Mouse (Mus musculus) megakaryocyte, adult 5-6 weeks (primary cell): ENCODE measurements at regions not wholly inside any gene's neighbourhood (a gene's known extent, or its start where the extent isn't known, plus 50 kb on each side); places are given as distances from the start of the nearest gene placed in this dataset.

Experiments used
- ATAC-seq: 2 replicates; pipeline ENCODE4 v1.8.0; 2016; ENCODE audit warnings: mild to moderate bottlenecking, inconsistent platforms; ENCODE audit not compliant: poor library complexity, severe bottlenecking

DNA sequence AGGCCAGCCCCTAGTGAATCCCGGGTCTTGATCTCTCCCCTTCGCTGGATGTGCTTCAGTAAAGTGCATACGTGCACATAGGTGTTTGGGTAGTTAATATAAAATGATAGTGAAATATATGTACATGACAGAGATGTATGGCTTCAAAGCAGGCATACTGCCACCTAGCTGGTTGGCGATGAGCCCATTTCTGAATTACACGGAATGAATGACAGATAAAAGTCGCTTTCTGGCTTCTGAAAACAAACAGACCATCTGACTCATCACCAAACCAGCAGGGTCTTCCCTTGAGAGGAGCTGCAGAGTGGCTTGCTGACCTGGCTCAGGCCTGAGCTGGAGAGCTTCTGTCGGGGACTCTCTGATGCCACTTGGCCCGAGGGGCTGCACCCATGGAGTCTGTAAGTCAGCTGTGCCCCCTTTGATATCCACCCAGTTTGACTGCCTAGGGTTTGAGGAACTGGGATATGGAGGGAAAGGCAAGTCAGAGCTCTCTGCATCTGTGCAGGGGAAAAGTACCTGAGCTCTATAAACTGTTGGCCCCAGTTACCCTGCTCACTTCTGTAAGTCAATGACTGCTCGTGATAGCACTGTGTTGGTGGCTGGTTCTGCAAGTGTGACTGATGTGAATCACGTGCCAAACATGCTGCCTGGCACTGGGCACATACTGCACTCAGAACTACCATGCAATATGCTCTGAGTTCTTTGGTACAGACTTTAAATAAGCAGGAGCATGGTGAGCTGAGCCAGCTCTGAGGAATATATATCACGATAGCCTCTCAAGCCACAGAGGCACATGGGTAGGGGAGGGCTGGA is 240.8 kb downstream of the Cxcl12 start:
- ATAC-seq, result no peak

DNA sequence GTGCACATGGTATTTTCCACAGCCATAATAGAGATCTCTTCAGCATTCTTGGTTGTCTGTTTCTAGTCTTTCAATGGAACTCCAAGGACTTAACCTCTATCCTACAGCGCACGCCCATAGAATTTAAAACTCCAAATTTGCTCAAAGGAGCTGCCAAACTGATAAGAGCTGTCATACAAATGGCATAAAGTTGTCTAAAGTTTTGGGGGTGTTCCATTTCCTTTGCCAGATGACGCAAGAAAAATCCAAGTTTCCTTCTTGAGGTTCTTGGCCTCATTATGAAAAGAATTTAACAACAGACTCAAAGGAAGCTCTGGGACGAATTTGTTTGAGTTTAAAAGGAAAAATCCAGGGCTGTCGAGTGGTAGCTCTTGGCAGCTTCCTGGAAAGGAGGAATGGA is 246.6 kb downstream of the Cxcl12 start:
- ATAC-seq, result no peak

DNA sequence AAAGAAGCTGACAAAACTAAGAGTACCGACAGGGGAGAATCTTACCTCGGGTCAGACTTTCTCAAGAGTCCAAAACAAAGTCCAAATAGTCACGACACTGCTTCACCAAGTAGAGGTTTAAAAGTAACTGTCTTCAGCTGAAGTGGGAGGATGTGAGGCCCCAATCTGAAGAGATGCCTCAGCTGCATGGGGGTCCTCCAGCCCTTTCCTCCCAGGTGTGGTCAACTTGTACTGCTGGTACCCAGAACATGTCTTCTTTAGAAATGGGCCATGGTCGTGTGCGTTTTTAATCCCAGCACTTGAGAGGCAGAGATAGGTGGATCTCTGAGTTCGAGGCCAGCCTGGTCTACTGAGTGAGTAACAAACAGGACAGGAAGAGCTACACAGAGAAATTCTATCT is 247.6 kb downstream of the Cxcl12 start:
- ATAC-seq, result no peak

DNA sequence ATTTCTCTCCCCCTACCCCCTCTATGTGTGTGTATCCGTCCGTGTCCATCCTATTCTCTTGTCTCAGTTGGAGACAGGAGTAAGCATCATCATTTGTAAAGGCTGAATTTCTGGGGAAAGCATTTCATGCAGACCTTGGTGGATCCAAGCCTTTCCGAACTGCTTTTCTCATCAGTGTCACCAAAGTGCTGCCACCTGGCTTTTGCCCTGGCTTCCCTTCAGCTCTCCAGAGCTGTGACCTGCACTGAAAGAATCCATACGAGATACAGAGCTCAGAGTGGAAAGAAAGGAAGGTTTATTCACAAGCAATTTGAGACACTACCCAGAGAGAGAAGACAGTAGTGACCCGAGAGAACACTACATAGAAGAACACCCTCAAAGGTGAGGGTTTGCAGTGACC is 248.1 kb downstream of the Cxcl12 start:
- no peak for ATAC-seq

DNA sequence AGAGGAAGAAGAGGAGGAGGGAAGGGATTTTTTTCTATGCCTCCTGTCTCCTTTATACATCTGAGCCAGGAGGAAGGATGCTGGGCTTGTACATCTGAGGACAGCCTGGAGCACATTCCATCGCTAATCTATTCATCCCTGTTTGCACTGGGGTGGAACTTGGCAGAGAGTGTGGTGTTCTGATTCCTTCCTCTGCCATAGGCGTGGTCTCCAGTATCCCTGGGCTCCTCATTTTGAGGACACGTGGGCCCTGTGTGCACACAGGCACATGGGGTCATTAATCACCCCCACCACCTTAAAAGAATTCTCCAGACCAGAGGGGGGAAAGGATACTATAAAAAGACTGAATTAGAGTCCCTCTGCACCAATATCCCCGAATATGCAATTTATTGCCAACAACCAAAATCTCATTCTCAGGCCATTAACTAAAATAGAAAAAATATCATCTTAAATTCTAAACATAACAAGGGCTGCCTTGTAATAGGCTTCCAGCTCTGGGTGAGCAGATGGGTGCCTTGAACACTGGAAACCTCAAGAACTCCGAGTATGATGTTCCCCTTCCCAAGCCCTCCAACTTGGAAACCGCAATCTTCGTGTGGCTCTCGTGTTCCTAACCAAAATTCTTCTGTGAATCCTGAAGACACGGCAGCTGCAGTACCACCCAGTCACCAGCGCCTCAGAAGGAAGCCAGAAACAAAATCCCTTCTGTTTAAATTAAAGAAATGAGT is 254.7 kb downstream of the Cxcl12 start:
- no peak for ATAC-seq

DNA sequence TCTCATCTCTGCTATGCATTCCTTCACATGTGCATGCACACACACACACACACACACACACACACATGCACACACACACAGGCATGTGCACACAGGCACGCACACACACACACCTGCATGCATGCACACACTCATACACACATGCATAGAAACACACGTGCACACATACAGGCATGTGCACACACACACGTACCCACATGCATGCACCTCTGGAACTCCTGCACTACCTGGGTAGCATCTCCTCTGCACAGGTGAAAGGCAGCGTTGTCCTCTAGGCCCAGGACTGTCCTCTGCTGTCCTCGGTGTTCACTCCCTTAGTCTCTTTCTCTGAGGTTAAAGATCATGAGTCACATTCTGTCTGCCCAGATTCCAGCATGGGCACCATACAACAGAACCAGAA is 258.0 kb downstream of the Cxcl12 start:
- no peak for ATAC-seq

GRCm38 (mm10) chr6:117427351-117428142 is 259.2 kb downstream of the Cxcl12 start:
- peak; percentile 18 for ATAC-seq

GRCm38 (mm10) chr6:117428441-117428840 is 260.1 kb downstream of the Cxcl12 start:
- no peak for ATAC-seq

DNA sequence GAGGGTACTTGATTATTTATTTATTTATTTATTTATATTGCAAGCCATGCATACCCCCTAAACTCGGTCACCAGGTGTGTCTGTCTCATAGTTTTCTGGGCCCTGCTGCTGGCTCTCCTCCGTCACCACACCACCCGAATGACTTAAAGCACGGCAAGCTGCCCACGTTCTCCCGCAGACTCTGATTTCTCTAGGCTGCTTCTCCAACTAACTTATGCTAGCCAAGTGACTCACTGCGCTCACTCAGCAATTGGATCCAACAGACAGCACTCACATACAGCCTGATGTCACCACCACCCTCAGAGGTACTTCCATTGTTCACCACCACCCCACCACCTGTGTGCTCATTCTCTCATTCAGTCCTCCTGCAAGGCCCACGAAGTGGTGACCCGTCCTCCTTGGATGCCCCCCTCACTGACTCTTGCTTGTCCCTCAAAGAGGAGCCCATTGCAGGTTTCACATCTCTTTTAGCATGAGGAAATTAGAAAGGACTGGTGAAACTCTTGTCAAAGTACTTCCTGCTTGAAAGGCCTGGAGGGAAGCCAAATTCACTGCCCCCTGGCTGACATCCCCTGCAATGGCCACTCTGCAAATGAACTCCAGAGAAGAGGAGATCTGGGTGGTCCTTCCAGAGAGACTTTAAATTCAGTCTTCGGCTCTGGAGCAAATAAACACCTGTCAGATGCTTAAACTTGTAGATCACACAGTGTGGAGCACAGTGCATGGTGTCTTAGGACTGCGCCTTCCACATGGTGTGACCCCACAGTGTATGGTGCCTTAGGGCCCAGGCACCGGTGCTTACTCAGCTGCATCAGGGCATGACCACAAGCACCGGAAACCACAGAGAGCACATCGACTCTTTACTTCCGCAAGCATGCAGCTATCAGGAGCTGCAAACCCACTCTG is 262.8 kb downstream of the Cxcl12 start:
- ATAC-seq, result peak; percentile 88

- ATAC-seq, result no peak
These were observed 268.5 kb downstream of the Cxcl12 start for GRCm38 (mm10) chr6:117436851-117437250.

- peak; percentile 26 for ATAC-seq
These were observed 269.2 kb downstream of the Cxcl12 start for GRCm38 (mm10) chr6:117437411-117438101.

DNA sequence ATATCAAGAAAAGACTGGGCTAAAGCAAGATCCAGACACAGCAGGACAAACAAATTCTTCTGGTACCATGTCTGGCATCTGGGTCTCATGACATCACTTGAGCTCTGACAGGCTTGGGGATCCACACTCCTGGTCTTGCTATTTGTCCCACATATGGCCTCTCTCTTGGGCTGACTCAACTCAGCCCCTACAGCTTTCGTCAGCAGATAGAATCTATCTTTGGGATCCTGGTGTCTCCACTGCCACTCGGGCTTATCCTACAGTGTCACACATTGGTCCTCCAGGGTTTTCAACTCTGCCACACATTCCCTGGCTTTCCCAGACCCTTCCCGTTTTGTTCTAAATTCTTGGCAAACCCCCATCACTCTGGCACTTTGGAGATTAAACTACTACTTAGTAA is 280.3 kb downstream of the Cxcl12 start:
- no peak for ATAC-seq

DNA sequence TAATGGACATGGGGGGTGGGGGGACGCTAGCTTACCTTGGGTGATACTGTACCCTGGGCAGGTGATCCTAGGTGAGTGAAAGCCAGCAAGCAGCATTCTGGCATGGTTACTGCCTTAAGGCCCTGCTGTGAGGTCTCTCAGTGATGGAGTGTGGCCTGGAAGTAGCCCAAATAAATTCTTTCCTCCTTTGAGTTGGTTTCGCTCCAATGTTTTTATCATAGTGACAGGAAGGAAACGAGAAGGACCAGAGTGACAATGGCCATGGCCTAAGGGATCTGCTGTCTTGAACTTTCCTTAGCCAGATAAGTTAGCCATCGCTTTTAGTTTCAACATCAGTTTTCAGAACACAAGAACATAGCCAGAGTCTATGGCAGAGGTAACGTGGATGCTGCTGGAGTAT is 282.7 kb downstream of the Cxcl12 start:
- ATAC-seq, result no peak

DNA sequence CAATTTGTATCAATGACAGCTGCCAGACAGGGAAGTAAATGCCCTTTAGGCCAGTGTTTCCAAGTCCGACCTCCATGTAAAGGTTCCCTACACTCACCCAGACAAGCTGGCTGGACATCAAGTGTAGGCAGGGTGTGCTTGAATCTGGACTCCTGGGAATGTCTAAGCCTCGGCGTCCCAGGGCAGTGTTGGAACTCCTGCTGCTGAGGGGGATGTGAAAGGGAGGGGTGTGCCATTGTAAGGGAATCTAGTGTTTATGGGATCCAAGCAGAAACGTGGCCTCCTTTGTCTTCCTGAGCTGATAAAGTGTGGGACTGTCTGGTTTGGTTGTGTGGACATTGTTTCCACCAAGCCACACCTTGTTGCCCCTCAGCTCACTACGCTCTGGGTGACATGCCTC is 291.9 kb downstream of the Cxcl12 start:
- ATAC-seq, result no peak

DNA sequence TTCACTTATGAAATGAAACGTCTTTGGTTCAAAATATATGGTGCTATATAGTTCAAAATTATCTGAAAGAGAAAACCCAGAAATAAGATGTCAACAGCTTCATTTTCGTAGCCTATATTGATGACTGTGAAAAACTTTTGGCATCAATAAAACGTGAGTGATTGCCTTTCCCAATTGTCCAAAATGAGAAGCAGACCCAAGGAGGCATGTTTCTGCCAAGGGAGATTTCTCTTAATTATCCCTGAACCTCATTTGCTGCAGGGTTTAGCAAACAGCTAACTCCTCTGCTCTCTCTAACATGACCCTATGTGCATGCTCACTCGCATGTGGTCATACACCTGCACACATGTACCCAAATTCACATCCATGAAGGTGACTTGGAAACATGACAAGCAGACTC is 296.8 kb downstream of the Cxcl12 start:
- ATAC-seq, result no peak

DNA sequence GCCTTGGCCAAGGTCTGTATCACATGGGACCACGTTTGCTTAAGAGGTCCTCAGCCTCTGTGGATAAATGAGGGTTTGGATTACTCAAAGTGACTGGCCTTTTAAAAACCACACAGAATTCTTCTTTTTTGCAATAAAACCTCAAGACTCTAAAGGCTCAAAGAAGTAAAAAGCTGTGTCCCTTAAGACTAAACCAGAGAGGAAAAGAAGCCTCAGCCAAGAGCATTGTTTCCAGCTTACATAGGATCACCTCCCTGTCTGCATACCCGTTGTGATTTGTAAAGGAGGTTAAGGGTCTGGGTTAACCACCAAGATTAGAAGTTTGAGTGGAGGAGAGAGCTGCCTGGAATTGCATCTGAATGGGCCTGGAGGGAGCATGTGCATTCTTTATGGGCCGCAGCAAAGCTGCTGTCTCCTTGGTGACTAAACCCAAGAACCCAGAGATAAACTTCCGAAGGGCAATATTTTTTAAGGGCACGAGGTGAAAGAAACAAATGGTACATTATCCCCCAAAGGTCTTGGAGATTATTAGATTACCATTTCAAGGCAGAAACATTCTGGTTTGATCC is 297.4 kb downstream of the Cxcl12 start:
- no peak for ATAC-seq

- no peak for ATAC-seq
These were observed 311.0 kb downstream of the Cxcl12 start for GRCm38 (mm10) chr6:117479376-117479775.

- no peak for ATAC-seq
These were observed 312.1 kb downstream of the Cxcl12 start for GRCm38 (mm10) chr6:117480396-117480795.

DNA sequence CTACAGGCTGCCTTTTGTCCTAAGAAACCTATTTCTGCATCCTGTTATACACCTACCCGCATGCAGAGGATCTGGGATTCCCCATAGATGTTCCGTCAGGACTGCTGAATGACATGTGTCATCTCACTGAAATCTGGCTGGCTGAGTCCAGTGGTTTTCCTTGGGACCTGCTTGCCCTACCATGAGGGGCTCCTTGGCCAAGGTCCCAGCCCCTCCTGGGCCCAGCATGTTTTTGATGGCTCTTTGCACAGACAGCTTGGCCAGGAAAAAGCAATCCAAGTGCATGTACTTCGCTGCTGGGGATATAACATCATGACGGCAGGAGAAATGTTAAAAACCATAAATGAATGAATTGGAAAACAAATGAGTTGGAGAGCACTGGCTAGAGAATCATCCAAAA is 320.8 kb downstream of the Cxcl12 start:
- no peak for ATAC-seq
